Mouse (Mus musculus) ES-E14 (cell line): ENCODE measurements around the gene Mettl3. TPM values are rescaled to one million over a fixed set of nuclear protein-coding genes. Genes with fewer than 3 reads are reported as not detected.
"Not testable (repeated sequence)": the region's sequence is repeated elsewhere in the genome, so short reads cannot be mapped to it uniquely, and the experiment has no call there.

Experiments used
- DNase-seq: peaks from one replicate; pipeline ENCODE4 v3.0.0-alpha.2; 2013; ENCODE audit warnings: low read depth, low spot score
- H3K27ac ChIP-seq: 2 replicates; pipeline ENCODE4 v1.5.1; 2012; ENCODE audit warnings: low read depth, mild to moderate bottlenecking, low read length, moderate library complexity, mixed read lengths; ENCODE audit not compliant: poor library complexity, insufficient read depth, severe bottlenecking
- H3K36me3 ChIP-seq: 2 replicates; pipeline ENCODE4 v1.6.1; 2012; ENCODE audit warnings: mild to moderate bottlenecking, low read length, moderate library complexity, mixed read lengths; ENCODE audit not compliant: control insufficient read depth, poor library complexity, insufficient read depth, severe bottlenecking
- H3K4me1 ChIP-seq, 2 experiments: fragments of 150-350 bp in 1 of 2; sonication (generic) in 1 of 2; 2 replicates each; pipeline ENCODE4 v1.6.1; 2012; ENCODE audit warnings: low read length in 2 of 2, mild to moderate bottlenecking in 1 of 2, mixed read lengths in 1 of 2; ENCODE audit not compliant: control insufficient read depth in 2 of 2, insufficient read depth in 2 of 2, poor library complexity in 1 of 2
- H3K4me3 ChIP-seq, 2 experiments: fragments of 150-350 bp in 1 of 2; sonication (generic) in 1 of 2; 2 replicates each; pipeline ENCODE4 v1.5.1; 2012; ENCODE audit warnings: low read length in 2 of 2, low read depth in 1 of 2, mild to moderate bottlenecking in 1 of 2, mixed read lengths in 1 of 2; ENCODE audit not compliant: insufficient read depth in 1 of 2, poor library complexity in 1 of 2, severe bottlenecking in 1 of 2
- H3K9ac ChIP-seq: 2 replicates; pipeline ENCODE4 v1.6.1; 2012; ENCODE audit warnings: low read depth, mild to moderate bottlenecking, low read length, mixed read lengths; ENCODE audit not compliant: poor library complexity, insufficient read depth, severe bottlenecking
- H3K9me3 ChIP-seq: fragments of 150-350 bp; sonication (generic); 2 replicates; pipeline ENCODE4 v1.6.1; 2012; ENCODE audit warnings: low read depth, mild to moderate bottlenecking, low read length; ENCODE audit not compliant: control insufficient read depth, insufficient read depth
- CHD2 ChIP-seq: IDR thresholded peaks from 2 replicates; pipeline ENCODE4 v1.6.1; 2014; ENCODE audit warnings: mild to moderate bottlenecking, low read depth, low read length, inconsistent platforms
- HCFC1 ChIP-seq: IDR thresholded peaks from 2 replicates; pipeline ENCODE4 v1.6.1; 2012; ENCODE audit warnings: low read length, inconsistent platforms, borderline replicate concordance; ENCODE audit not compliant: insufficient read depth
- MAFK ChIP-seq: IDR thresholded peaks from 2 replicates; pipeline ENCODE4 v1.6.1; 2014; ENCODE audit warnings: mild to moderate bottlenecking, low read depth, low read length, inconsistent platforms; ENCODE audit not compliant: insufficient read depth
- ZC3H11A ChIP-seq: IDR thresholded peaks from 2 replicates; pipeline ENCODE4 v1.6.1; 2012; ENCODE audit warnings: low read depth, mild to moderate bottlenecking, inconsistent platforms, low read length, borderline replicate concordance
- ZNF384 ChIP-seq: IDR thresholded peaks from 2 replicates; pipeline ENCODE4 v1.6.1; 2012; ENCODE audit warnings: low read depth, low read length, inconsistent platforms
- in situ Hi-C, 2 experiments: fragments of 600-800 bp; cut with MboI; formaldehyde crosslinking; loops; one replicate each; pipeline ENCODE4 v1.15.1; 2025; ENCODE audit warnings: low sequenced_read_pairs in 2 of 2, inconsistent platforms in 1 of 2; ENCODE audit not compliant: unreplicated experiment in 2 of 2
- total RNA-seq: library from RNA; depleted of rRNA; stranded (reverse); fragments of 300-350 nt; gene quantifications from 2 replicates; pipeline ENCODE4 v1.2.3, GENCODE M21; 2012

Mettl3 gene
- total RNA-seq, 1 experiment, result 22.0 TPM

DNA sequence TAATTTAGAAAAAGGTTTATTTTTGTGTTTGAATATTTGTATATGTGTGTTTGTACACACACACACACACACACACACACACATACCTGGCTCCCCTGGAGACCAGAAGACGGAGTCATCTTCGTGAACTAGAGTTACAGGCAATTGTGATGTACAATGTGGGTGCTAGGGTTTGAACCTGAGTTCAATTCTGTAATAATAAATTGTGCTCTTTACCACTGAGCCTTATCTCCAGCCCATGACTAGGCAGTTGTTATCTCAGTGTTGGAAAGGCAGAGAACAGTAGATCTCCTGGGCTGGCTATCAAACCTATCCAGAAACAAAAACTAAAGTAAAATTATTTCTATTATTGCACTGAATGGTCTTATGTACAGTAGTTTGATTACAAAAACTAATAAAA, 1.2 kb upstream of the Mettl3 start:
- in situ Hi-C loops, result no loop called here
- no peak overlapping the region for H3K27ac ChIP-seq

DNA sequence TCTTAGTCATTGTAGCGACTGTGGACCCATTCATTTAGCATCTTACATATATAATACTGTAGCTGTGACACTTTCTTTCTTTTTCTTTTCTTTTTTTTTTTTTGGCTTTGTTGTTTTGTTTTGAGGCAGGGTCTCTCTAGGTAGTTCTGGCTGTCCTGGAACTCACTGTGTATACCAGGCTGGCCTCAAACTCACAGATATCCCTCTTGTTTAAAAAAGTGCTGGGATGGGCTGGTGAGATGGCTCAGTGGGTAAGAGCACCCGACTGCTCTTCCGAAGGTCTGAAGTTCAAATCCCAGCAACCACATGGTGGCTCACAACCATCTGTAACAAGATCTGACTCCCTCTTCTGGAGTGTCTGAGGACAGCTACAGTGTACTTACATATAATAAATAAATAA, 1.4 kb downstream of the Mettl3 start:
- peaks cover 11% of the 10 kb centered on the region for H3K36me3 ChIP-seq
- H3K9me3 ChIP-seq, H3K9ac ChIP-seq, in situ Hi-C loops, H3K27ac ChIP-seq, DNase-seq, H3K4me1 ChIP-seq, H3K4me3 ChIP-seq: not testable (repeated sequence)
- TF ChIP-seq ZNF384, result peak; percentile 77

More for the DNA sequence above, 1.2 kb upstream of the Mettl3 start:
- Histone ChIP-seq H3K4me1 (no peaks in the 10 kb centered on the region), H3K4me3 (no peak overlapping the region), H3K9me3 (no peaks in the 10 kb centered on the region), H3K9ac (peak overlapping the region; percentile 62; the same call in 1 of the 2 replicates), H3K36me3 (no peaks in the 10 kb centered on the region)
- DNase-seq, result no peak
- no peak for TF ChIP-seq MAFK
- no peak for TF ChIP-seq HCFC1
- TF ChIP-seq ZC3H11A, result no peak
- TF ChIP-seq ZNF384, result no peak
- no peak for TF ChIP-seq CHD2

DNA sequence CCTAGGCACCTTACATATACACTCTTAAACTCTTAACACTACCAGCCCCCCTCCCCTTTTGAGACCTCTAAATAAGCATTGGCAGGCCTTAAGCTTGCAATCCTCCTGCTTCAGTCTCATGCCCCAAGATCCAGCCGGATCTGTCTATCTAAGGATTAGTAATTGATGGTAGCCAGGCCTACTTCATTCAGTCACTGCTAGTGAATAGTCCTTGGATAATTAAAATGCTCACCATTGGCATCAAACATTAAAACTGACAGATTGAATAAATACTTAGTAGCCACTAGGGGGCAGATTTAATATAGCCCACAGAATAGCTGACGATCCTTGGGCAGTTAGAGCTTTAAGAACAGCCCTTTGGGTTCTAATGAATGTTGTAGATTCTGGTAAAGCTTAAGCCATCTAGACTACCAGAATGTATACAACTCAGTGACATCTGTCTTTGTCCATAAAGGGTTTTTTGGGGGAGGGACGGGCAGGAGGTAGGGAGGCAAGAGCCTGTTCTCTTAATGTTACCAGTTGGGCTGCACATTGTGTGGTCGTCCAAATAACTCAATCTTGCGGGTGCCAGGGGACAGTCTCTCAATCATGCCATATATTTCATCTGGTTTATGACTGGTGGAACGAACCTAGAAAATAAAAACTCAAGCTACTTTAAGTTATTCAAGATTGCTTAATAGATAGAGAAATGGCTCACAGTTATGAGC, 9.2 kb downstream of the Mettl3 start:
- H3K4me3 ChIP-seq, result no peak overlapping the region
- in situ Hi-C loops, result no loop called here
- no peak overlapping the region for H3K27ac ChIP-seq
- H3K36me3 ChIP-seq, result peaks cover 36% of the 10 kb centered on the region
- TF ChIP-seq ZNF384 (no peak), CHD2 (no peak), HCFC1 (no peak), ZC3H11A (no peak), MAFK (no peak)
- no peaks in the 10 kb centered on the region for H3K9me3 ChIP-seq
- H3K9ac ChIP-seq, result no peak overlapping the region
- no peak for DNase-seq
- peaks cover 0 to 4% of the 10 kb centered on the region in 2 experiments; a peak in 1 of 4 replicates for H3K4me1 ChIP-seq

DNA sequence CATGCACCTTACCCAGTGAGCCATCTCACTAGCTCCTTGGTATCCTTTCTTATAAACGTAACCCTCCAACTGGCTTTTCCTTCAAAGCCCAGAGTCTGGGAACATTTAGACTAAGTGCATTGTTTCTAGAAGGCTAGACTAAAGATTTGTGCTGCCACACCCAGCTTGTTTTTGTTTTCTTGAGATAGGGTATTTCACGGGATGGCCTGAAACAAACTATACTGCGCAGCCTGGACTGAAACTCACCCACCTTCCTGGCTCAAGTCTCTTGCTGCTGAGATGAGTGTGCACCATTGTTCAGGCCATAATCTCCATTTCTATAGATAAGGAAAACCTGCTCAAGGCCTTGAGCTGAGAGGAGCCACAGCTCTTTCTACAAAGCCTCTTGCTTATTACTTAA, 20.7 kb downstream of the Mettl3 start:
- no peaks in the 10 kb centered on the region for H3K9me3 ChIP-seq
- no peak for TF ChIP-seq HCFC1
- no peak for TF ChIP-seq ZC3H11A
- TF ChIP-seq CHD2, result no peak
- TF ChIP-seq MAFK, result no peak
- no peak for TF ChIP-seq ZNF384
- no peak overlapping the region for H3K4me3 ChIP-seq
- 0 out of 2 replicates have a peak overlapping the region, but pooled peaks have one; percentile 24 for H3K9ac ChIP-seq
- H3K27ac ChIP-seq, result peak overlapping the region; percentile 82
- peaks cover 8 to 9% of the 10 kb centered on the region in 2 experiments; a peak in 3 of 4 replicates for H3K4me1 ChIP-seq
- peaks cover 14% of the 10 kb centered on the region for H3K36me3 ChIP-seq
- in situ Hi-C loops, result no loop called here
- DNase-seq, result no peak

DNA sequence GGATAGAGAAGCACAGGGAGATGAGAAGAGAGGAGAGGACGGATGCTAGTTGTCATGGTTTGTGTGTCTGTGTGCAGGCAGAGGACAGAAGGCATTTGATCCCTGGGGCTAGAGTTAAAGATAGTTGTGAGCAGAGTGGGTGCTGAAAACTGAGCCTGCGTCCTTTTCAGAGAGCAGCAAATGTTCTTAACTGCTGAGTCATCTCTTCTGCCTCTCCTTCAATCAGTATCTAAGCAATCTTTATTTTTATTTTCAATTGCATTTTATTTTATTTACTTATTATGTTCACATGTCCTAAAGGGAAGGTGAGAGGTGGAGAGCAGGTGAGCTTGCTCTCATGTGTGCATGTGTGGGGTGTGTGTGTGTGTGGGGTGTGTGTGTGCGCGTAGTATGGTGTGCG, 21.3 kb downstream of the Mettl3 start:
- Histone ChIP-seq H3K9me3 (no peaks in the 10 kb centered on the region), H3K36me3 (peaks cover 14% of the 10 kb centered on the region), H3K27ac (peak overlapping the region; percentile 82), H3K9ac (0 out of 2 replicates have a peak overlapping the region, but pooled peaks have one; percentile 24), H3K4me1 (peaks cover 8 to 9% of the 10 kb centered on the region in 2 experiments; a peak in 3 of 4 replicates), H3K4me3 (no peak overlapping the region)
- TF ChIP-seq ZNF384 (no peak), MAFK (peak; percentile 95)
- DNase-seq, result no peak
- in situ Hi-C loops, result no loop called here
